ENCODE assay signal across 8 mouse cellular contexts in the genomic region with DNA sequence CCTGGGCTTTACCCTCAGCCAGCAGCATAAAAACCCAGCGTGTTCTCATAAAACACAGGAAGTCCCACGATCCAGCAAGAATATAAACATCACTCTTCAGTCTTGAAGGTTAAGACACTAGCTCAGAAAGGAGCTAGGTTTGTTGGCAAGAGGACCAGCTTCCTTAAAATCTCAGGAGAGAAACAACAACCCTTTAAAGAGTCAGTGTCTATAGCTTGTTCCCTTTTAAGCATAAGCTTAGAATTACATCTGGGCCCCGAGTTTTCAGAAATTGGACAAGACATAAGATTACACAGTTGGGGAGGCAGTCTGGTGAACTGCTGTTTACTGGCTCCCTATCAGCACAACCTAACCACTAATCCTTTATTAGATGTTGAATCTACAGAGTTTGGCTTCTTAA. TPM values are rescaled to one million over a fixed set of nuclear protein-coding genes. Genes with fewer than 3 reads are reported as not detected.
DNase-seq lines count a peak whose midpoint lies in the region; ATAC-seq lines count a peak whose summit lies in the region.
"Had no signal": no experiment of that assay in that cellular context is flagged by ENCODE, and none has a peak within 500 bp of the region (broad histone marks: within the 10 kb centered on the region; RNA-seq: fewer than 3 reads in every experiment).

No protein-coding gene starts in this region.

- H3K27me3 ChIP-seq in liver, embryonic 11.5 days (replicated peaks; ENCODE audit: control insufficient read depth, insufficient read depth, low read length), result peaks cover 3% of the 10 kb centered on the region; the same call in 1 of the 2 replicates
- H3K27me3 ChIP-seq in embryonic facial prominence, embryonic 15.5 days, result peaks cover 53% of the 10 kb centered on the region
- peaks cover 5% of the 10 kb centered on the region; the same call in 1 of the 2 replicates for H3K27me3 ChIP-seq in hindbrain, embryonic 14.5 days (ENCODE audit: control insufficient read depth, insufficient read depth, low read length)
- H3K27me3 ChIP-seq in midbrain, embryonic 13.5 days, result peaks cover 33% of the 10 kb centered on the region

- peak overlapping the region; percentile 91 for H3K4me3 ChIP-seq in liver, embryonic 11.5 days (ENCODE audit: low read depth, low read length)
- 0 out of 2 replicates have a peak overlapping the region, but pooled peaks have one; percentile 69 for H3K4me3 ChIP-seq in embryonic facial prominence, embryonic 15.5 days (replicated peaks)
- H3K4me3 ChIP-seq in hindbrain, embryonic 14.5 days (replicated peaks; ENCODE audit: low read length), result peak overlapping the region; percentile 85
- H3K4me3 ChIP-seq in midbrain, embryonic 13.5 days (replicated peaks), result peak overlapping the region; percentile 73; the same call in 1 of the 2 replicates

- H3K4me1 ChIP-seq in liver, embryonic 11.5 days (replicated peaks; ENCODE audit: control insufficient read depth, insufficient read depth, low read length), result peaks cover 15% of the 10 kb centered on the region
- peaks cover 14% of the 10 kb centered on the region for H3K4me1 ChIP-seq in embryonic facial prominence, embryonic 15.5 days
- peaks cover 2% of the 10 kb centered on the region; the same call in 1 of the 2 replicates for H3K4me1 ChIP-seq in hindbrain, embryonic 14.5 days (replicated peaks; ENCODE audit: control insufficient read depth, insufficient read depth, low read length)
- peaks cover 26% of the 10 kb centered on the region for H3K4me1 ChIP-seq in midbrain, embryonic 13.5 days (replicated peaks)

- peak overlapping the region; percentile 98 for H3K9ac ChIP-seq in liver, embryonic 11.5 days (ENCODE audit: low read depth, low read length)
- H3K9ac ChIP-seq in embryonic facial prominence, embryonic 15.5 days, result no peak overlapping the region
- H3K9ac ChIP-seq in hindbrain, embryonic 14.5 days, result peak overlapping the region; percentile 93; the same call in 1 of the 2 replicates
- H3K9ac ChIP-seq in midbrain, embryonic 13.5 days (replicated peaks), result no peak overlapping the region

- peaks cover 13% of the 10 kb centered on the region for H3K36me3 ChIP-seq in liver, embryonic 11.5 days (ENCODE audit: control insufficient read depth, insufficient read depth, low read length)
- H3K36me3 ChIP-seq in embryonic facial prominence, embryonic 15.5 days, result no peaks in the 10 kb centered on the region
- H3K36me3 ChIP-seq in hindbrain, embryonic 14.5 days (replicated peaks; ENCODE audit: control insufficient read depth, insufficient read depth), result no peaks in the 10 kb centered on the region
- H3K36me3 ChIP-seq in midbrain, embryonic 13.5 days, result no peaks in the 10 kb centered on the region

- no peak for DNase-seq in liver, embryonic 11.5 days (ENCODE audit: low spot score)
- DNase-seq in liver, result no peak
- no peak for DNase-seq in hindbrain, embryonic 14.5 days (ENCODE audit: low spot score)
- no peak for DNase-seq in cerebellum, adult 11-12 months
- DNase-seq in c-Kit-positive CD71-positive TER-119-positive erythroid progenitor cells, embryonic 14.5 days (ENCODE audit: low spot score), result no peak

- no peak for ATAC-seq in liver, embryonic 11.5 days (replicated peaks; ENCODE audit: low FRiP score)
- no peak for ATAC-seq in embryonic facial prominence, embryonic 15.5 days (ENCODE audit: insufficient number of reproducible peaks, low FRiP score, low TSS enrichment, low read depth)
- ATAC-seq in hindbrain, embryonic 14.5 days (ENCODE audit: low FRiP score), result no peak
- ATAC-seq in midbrain, embryonic 13.5 days, result no peak
- ATAC-seq: Patski had no signal

- H3K4me2 ChIP-seq in liver, embryonic 11.5 days, result peak overlapping the region; percentile 83
- 0 out of 2 replicates have a peak overlapping the region, but pooled peaks have one; percentile 98 for H3K4me2 ChIP-seq in embryonic facial prominence, embryonic 15.5 days (replicated peaks)
- H3K4me2 ChIP-seq in hindbrain, embryonic 14.5 days (replicated peaks), result peak overlapping the region; percentile 91
- H3K4me2 ChIP-seq in midbrain, embryonic 13.5 days (replicated peaks), result peak overlapping the region; percentile 88

- WGBS in liver, embryonic 11.5 days, result 12% methylated on average over 3 of the region's 3 CpGs
- 17% methylated on average over 3 of the region's 3 CpGs for WGBS in embryonic facial prominence, embryonic 15.5 days
- WGBS in hindbrain, embryonic 14.5 days, result 31% methylated on average over 3 of the region's 3 CpGs
- 24% methylated on average over 3 of the region's 3 CpGs for WGBS in midbrain, embryonic 13.5 days

- H3K27ac ChIP-seq in liver, embryonic 11.5 days (ENCODE audit: low read depth, low read length), result peak overlapping the region; percentile 93
- no peak overlapping the region for H3K27ac ChIP-seq in embryonic facial prominence, embryonic 15.5 days (replicated peaks)
- H3K27ac ChIP-seq in hindbrain, embryonic 14.5 days, result no peak overlapping the region
- H3K27ac ChIP-seq in midbrain, embryonic 13.5 days, result no peak overlapping the region

- H3K9me3 ChIP-seq in liver, embryonic 11.5 days (ENCODE audit: control insufficient read depth, low read length), result no peaks in the 10 kb centered on the region
- H3K9me3 ChIP-seq in embryonic facial prominence, embryonic 15.5 days (replicated peaks), result no peaks in the 10 kb centered on the region
- no peaks in the 10 kb centered on the region for H3K9me3 ChIP-seq in hindbrain, embryonic 14.5 days (ENCODE audit: control insufficient read depth, low read length)
- H3K9me3 ChIP-seq in midbrain, embryonic 13.5 days, result no peaks in the 10 kb centered on the region

RNA-seq across cellular contexts. Expression of a gene that starts 14.1 kb away (rescaled TPM):
- 185 and 191 TPM in 2 replicates for polyA plus RNA-seq in liver, embryonic 11.5 days (2014; fragmentation: Nextera tagmentation; extraction: Ambion mirVana)
- polyA plus RNA-seq in embryonic facial prominence, embryonic 15.5 days (2015; fragmentation: Nextera tagmentation; extraction: Ambion mirVana), result 18.6 and 20.8 TPM in 2 replicates
- 48.1 and 49.8 TPM in 2 replicates for polyA plus RNA-seq in hindbrain, embryonic 14.5 days (2014; fragmentation: Nextera tagmentation; extraction: Ambion mirVana)
- 25.8 and 28.7 TPM in 2 replicates for polyA plus RNA-seq in midbrain, embryonic 13.5 days (2015; fragmentation: Nextera tagmentation; extraction: Ambion mirVana)

RNA-seq across cellular contexts. Expression of a gene that starts 55.7 kb away (rescaled TPM):
- 75.0 and 85.9 TPM in 2 replicates for polyA plus RNA-seq in liver, embryonic 11.5 days (2014; fragmentation: Nextera tagmentation; extraction: Ambion mirVana)
- polyA plus RNA-seq in embryonic facial prominence, embryonic 15.5 days (2015; fragmentation: Nextera tagmentation; extraction: Ambion mirVana), result 51.3 and 53.8 TPM in 2 replicates
- polyA plus RNA-seq in hindbrain, embryonic 14.5 days (2014; fragmentation: Nextera tagmentation; extraction: Ambion mirVana), result 68.3 and 76.8 TPM in 2 replicates
- 64.3 and 72.0 TPM in 2 replicates for polyA plus RNA-seq in midbrain, embryonic 13.5 days (2015; fragmentation: Nextera tagmentation; extraction: Ambion mirVana)

RNA-seq across cellular contexts. Expression of a gene that starts 56.3 kb away (rescaled TPM):
- polyA plus RNA-seq in liver, embryonic 11.5 days (2014; fragmentation: Nextera tagmentation; extraction: Ambion mirVana), result 3.2 and 3.5 TPM in 2 replicates
- 2.4 and 2.7 TPM in 2 replicates for polyA plus RNA-seq in embryonic facial prominence, embryonic 15.5 days (2015; fragmentation: Nextera tagmentation; extraction: Ambion mirVana)
- 2.5 and 2.9 TPM in 2 replicates for polyA plus RNA-seq in hindbrain, embryonic 14.5 days (2014; fragmentation: Nextera tagmentation; extraction: Ambion mirVana)
- polyA plus RNA-seq in midbrain, embryonic 13.5 days (2015; fragmentation: Nextera tagmentation; extraction: Ambion mirVana), result 1.8 and 2.5 TPM in 2 replicates

Comparison
In these comparisons a context has a peak if more than half of its experiments do, and no peak if none do; other contexts are left out.
1. H3K9ac ChIP-seq: peak in liver, embryonic 11.5 days (single experiment) and hindbrain, embryonic 14.5 days (single experiment); none in embryonic facial prominence, embryonic 15.5 days (single experiment) and midbrain, embryonic 13.5 days (single experiment).
2. Peak in every context shown above with its lines, with median percentiles within 50 percentile points of each other: H3K4me2 ChIP-seq and H3K4me3 ChIP-seq.